Mouse (Mus musculus) MEL (cell line): Measurements from ENCODE around the gene Ssh1. TPM values are rescaled to one million over a fixed set of nuclear protein-coding genes. Genes with fewer than 3 reads are reported as not detected.

ENCODE experiments used
- DNase-seq: peaks from one replicate; pipeline ENCODE4 v3.0.0; 2011; ENCODE audit warnings: low read depth, low spot score
- H3K27ac ChIP-seq: 2 replicates; pipeline ENCODE4 v1.5.1; 2012; ENCODE audit warnings: low read depth, mild to moderate bottlenecking, control low read depth, low read length, moderate library complexity; ENCODE audit not compliant: control insufficient read depth
- H3K27me3 ChIP-seq, 2 experiments: fragments of 150-350 bp in 1 of 2; sonication (generic) in 1 of 2; 2 replicates each; pipeline ENCODE4 v1.6.1; 2012; ENCODE audit warnings: low read length in 2 of 2, mild to moderate bottlenecking in 2 of 2, improper control_type of control experiment in 1 of 2, moderate library complexity in 1 of 2; ENCODE audit not compliant: insufficient read depth in 2 of 2, control insufficient read depth in 1 of 2
- H3K36me3 ChIP-seq, 2 experiments: 2 replicates each; pipeline ENCODE4 v1.6.1; 2012 to 2014; ENCODE audit warnings: low read length in 2 of 2, improper control_type of control experiment in 1 of 2, inconsistent platforms in 1 of 2, mild to moderate bottlenecking in 1 of 2; ENCODE audit not compliant: insufficient read depth in 2 of 2, control insufficient read depth in 1 of 2
- H3K4me1 ChIP-seq, 2 experiments: fragments of 150-350 bp in 1 of 2; sonication (generic) in 1 of 2; 2 replicates each; pipeline ENCODE4 v1.6.1; 2012; ENCODE audit warnings: low read length in 2 of 2, improper control_type of control experiment in 1 of 2, mild to moderate bottlenecking in 1 of 2; ENCODE audit not compliant: insufficient read depth in 2 of 2, control insufficient read depth in 1 of 2
- H3K4me3 ChIP-seq, 2 experiments: fragments of 150-350 bp in 1 of 2; sonication (generic) in 1 of 2; 2 replicates each; pipeline ENCODE4 v1.5.1; 2012; ENCODE audit warnings: low read depth in 2 of 2, low read length in 2 of 2, mild to moderate bottlenecking in 2 of 2, moderate library complexity in 2 of 2, control low read depth in 1 of 2, improper control_type of control experiment in 1 of 2; ENCODE audit not compliant: control insufficient read depth in 1 of 2, insufficient read depth in 1 of 2
- H3K79me2 ChIP-seq: 2 replicates; pipeline ENCODE4 v1.6.1; 2012; ENCODE audit warnings: mild to moderate bottlenecking, low read length, moderate library complexity; ENCODE audit not compliant: control insufficient read depth, poor library complexity, insufficient read depth
- H3K9ac ChIP-seq: 2 replicates; pipeline ENCODE4 v1.6.1; 2012; ENCODE audit warnings: low read depth, mild to moderate bottlenecking, control low read depth, low read length, moderate library complexity; ENCODE audit not compliant: control insufficient read depth, poor library complexity, severe bottlenecking
- H3K9me3 ChIP-seq: fragments of 150-350 bp; sonication (generic); replicated peaks from 2 replicates; pipeline ENCODE4 v1.6.1; 2012; ENCODE audit warnings: mild to moderate bottlenecking, low read length, improper control_type of control experiment, moderate library complexity; ENCODE audit not compliant: insufficient read depth
- ELF1 ChIP-seq: IDR thresholded peaks from 2 replicates; pipeline ENCODE4 v1.6.1; 2014; ENCODE audit warnings: low read depth, mild to moderate bottlenecking, inconsistent platforms, low read length, improper control_type of control experiment, moderate library complexity
- ETS1 ChIP-seq: IDR thresholded peaks from 2 replicates; pipeline ENCODE4 v1.6.1; 2012; ENCODE audit warnings: low read depth, mild to moderate bottlenecking, inconsistent platforms, low read length, improper control_type of control experiment, moderate library complexity
- HCFC1 ChIP-seq: IDR thresholded peaks from 2 replicates; pipeline ENCODE4 v1.6.1; 2012; ENCODE audit warnings: low read depth, mild to moderate bottlenecking, inconsistent platforms, low read length, improper control_type of control experiment, moderate library complexity
- MAZ ChIP-seq: IDR thresholded peaks from 2 replicates; pipeline ENCODE4 v1.6.1; 2012; ENCODE audit warnings: low read depth, mild to moderate bottlenecking, inconsistent platforms, low read length, improper control_type of control experiment
- MEF2A ChIP-seq: IDR thresholded peaks from 2 replicates; pipeline ENCODE4 v1.6.1; 2014; ENCODE audit warnings: low read depth, mild to moderate bottlenecking, inconsistent platforms, low read length, improper control_type of control experiment; ENCODE audit not compliant: poor library complexity, insufficient replicate concordance, severe bottlenecking; ENCODE audit errors: extremely low read depth
- MXI1 ChIP-seq: IDR thresholded peaks from 2 replicates; pipeline ENCODE4 v1.6.1; 2011; ENCODE audit warnings: mild to moderate bottlenecking, low read depth, low read length, improper control_type of control experiment
- MYC ChIP-seq: IDR thresholded peaks from 2 replicates; pipeline ENCODE4 v1.6.1; 2011; ENCODE audit warnings: low read depth, mild to moderate bottlenecking, low read length, improper control_type of control experiment, moderate library complexity
- NELFE ChIP-seq: IDR thresholded peaks from 2 replicates; pipeline ENCODE4 v1.6.1; 2011; ENCODE audit warnings: low read depth, low read length, improper control_type of control experiment
- POLR2AphosphoS2 ChIP-seq: IDR thresholded peaks from 2 replicates; pipeline ENCODE4 v1.6.1; 2011; ENCODE audit warnings: low read length, improper control_type of control experiment
- RCOR1 ChIP-seq: IDR thresholded peaks from 2 replicates; pipeline ENCODE4 v1.6.1; 2012; ENCODE audit warnings: low read depth, mild to moderate bottlenecking, inconsistent platforms, low read length, improper control_type of control experiment
- SIN3A ChIP-seq: IDR thresholded peaks from 2 replicates; pipeline ENCODE4 v1.6.1; 2012; ENCODE audit warnings: low read length, improper control_type of control experiment, inconsistent platforms
- USF2 ChIP-seq, 2 experiments: IDR thresholded peaks; 2 replicates each; pipeline ENCODE4 v1.6.1; 2011 to 2012; ENCODE audit warnings: improper control_type of control experiment in 2 of 2, low read length in 2 of 2, borderline replicate concordance in 1 of 2, inconsistent platforms in 1 of 2, low read depth in 1 of 2, mild to moderate bottlenecking in 1 of 2; ENCODE audit not compliant: insufficient read depth in 1 of 2
- ZC3H11A ChIP-seq: IDR thresholded peaks from 2 replicates; pipeline ENCODE4 v1.6.1; 2012; ENCODE audit warnings: low read depth, mild to moderate bottlenecking, inconsistent platforms, low read length, improper control_type of control experiment
- polyA plus RNA-seq, 2 experiments: library from polyadenylated mRNA; stranded (reverse) in 1 of 2; unstranded in 1 of 2; fragments of >175 nt in 1 of 2; fragments of >200 nt in 1 of 2; gene quantifications; 2 replicates each; pipeline versions ENCODE4 v1.2.1 to v1.2.4; 2012; ENCODE audit warnings: low replicate concordance in 2 of 2, low read depth in 1 of 2; ENCODE audit not compliant: insufficient read length in 2 of 2, insufficient read depth in 1 of 2, missing spikeins in 1 of 2
- total RNA-seq: library from RNA; depleted of rRNA; stranded (reverse); fragments of 300-350 nt; gene quantifications from 2 replicates; pipeline ENCODE4 v1.2.3, GENCODE M21; 2012

The Ssh1 gene
- total and polyA plus RNA-seq, 3 experiments: 2.3 to 6.8 TPM; not detected in 1

- no peaks in the 10 kb centered on the region for H3K9me3 ChIP-seq
- peaks cover 61% of the 10 kb centered on the region for H3K79me2 ChIP-seq
- no peak for DNase-seq
- H3K4me3 ChIP-seq: no peak overlapping the region
- no peak overlapping the region for H3K27ac ChIP-seq
- TF ChIP-seq POLR2AphosphoS2 (no peak), MAZ (no peak), MYC (no peak), ZC3H11A (no peak), HCFC1 (no peak), NELFE (no peak), RCOR1 (no peak), MEF2A (no peak), USF2 (IDR thresholded peaks at IDR 0.05; ENCODE audit: borderline replicate concordance in 1 of 2, insufficient read depth in 1 of 2, low read depth in 1 of 2, low read length in 2 of 2) (no peak), MXI1 (no peak)
- H3K4me1 ChIP-seq: no peaks in the 10 kb centered on the region
- no peaks in the 10 kb centered on the region; a peak in 1 of 4 replicates for H3K36me3 ChIP-seq
- no peak overlapping the region for H3K9ac ChIP-seq
- H3K27me3 ChIP-seq: no peaks in the 10 kb centered on the region
Observed at GRCm38 (mm10) chr5:113889181-113889906, 104.3 kb downstream of the Ssh1 start.

DNA sequence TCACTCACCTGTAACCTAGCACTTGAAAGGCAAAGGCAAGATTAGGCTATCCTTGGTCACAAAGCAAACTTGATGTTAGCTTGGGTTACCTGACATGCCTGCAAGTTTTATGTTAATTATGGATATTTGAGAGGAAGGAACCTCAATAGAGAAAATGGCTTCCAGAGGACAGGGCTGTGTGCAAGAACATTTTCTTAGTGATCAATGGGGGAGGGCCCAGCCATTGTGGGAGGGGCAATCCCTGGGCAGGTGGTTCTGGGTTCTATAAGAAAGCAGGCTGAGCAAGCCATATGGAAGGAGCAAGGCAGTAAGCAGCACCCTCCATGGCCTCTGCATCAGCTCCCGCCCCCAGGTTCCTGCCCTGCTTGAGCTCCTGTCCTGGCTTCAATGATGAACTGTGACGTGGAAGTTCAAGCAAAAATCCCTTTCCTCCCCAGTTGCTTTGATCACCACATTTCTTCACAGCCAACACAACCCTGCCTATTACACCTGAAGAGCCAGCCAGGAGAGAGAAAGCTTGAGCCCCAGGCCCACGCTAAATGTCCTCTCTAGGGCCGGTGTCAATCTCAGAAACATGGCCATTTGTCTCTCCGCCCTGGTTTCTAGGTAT, 105.4 kb downstream of the Ssh1 start:
- H3K27me3 ChIP-seq: no peaks in the 10 kb centered on the region
- no peak overlapping the region for H3K9ac ChIP-seq
- H3K4me3 ChIP-seq: no peak overlapping the region
- no peaks in the 10 kb centered on the region; a peak in 1 of 4 replicates for H3K36me3 ChIP-seq
- TF ChIP-seq ETS1 (no peak), SIN3A (no peak), ELF1 (no peak), NELFE (no peak)
- no peaks in the 10 kb centered on the region for H3K4me1 ChIP-seq
- H3K9me3 ChIP-seq: no peaks in the 10 kb centered on the region
- DNase-seq: no peak
- peaks cover 64% of the 10 kb centered on the region for H3K79me2 ChIP-seq
- no peak overlapping the region for H3K27ac ChIP-seq
